Mouse (Mus musculus): ENCODE results near the gene Gtpbp1. TPM values are rescaled to one million over a fixed set of nuclear protein-coding genes. Genes with fewer than 3 reads are reported as not detected.
"Not testable (repeated sequence)": the region's sequence is repeated elsewhere in the genome, so short reads cannot be mapped to it uniquely, and the experiment has no call there.

The Gtpbp1 gene
- total RNA-seq, 2 experiments from 2014 or later, result 24.4 to 28.5 TPM

GRCm38 (mm10) chr15:79669195-79669594, 21.4 kb upstream of the Gtpbp1 start:
- Histone ChIP-seq H3K4me3 (no peak overlapping the region), H3K27ac (no peak overlapping the region)
- intact Hi-C loops (cut with DNase I), result no loop called here
- peak; percentile 18; the same call in 1 of the 2 replicates for TF ChIP-seq CTCF (IDR thresholded peaks at IDR 0.05)
- DNase-seq, result no peak

- H3K27ac ChIP-seq, result peak within 1 kb of the TSS; percentile 89
- intact Hi-C loops (cut with DNase I), result no loop called here
- TF ChIP-seq CTCF (IDR thresholded peaks at IDR 0.05), result peak; percentile 67
- peak; percentile 94 for DNase-seq
- H3K4me3 ChIP-seq, result peak within 1 kb of the TSS; percentile 98
Observed at GRCm38 (mm10) chr15:79670249-79670971, 20.2 kb upstream of the Gtpbp1 start, which contains the start of gene Tomm22. Gene Tomm22, plus strand, starts transcription at chr15:79670861.

GRCm38 (mm10) chr15:79670972-79671299, 19.7 kb upstream of the Gtpbp1 start:
- H3K27ac ChIP-seq, result peak overlapping the region; percentile 89
- peak overlapping the region; percentile 98 for H3K4me3 ChIP-seq
- intact Hi-C loops (cut with DNase I), result loop anchor here (1.0 kb wide), 1 partner anchor 12 kb away; no protein-coding TSS in a partner anchor
- no peak for DNase-seq
- TF ChIP-seq CTCF (IDR thresholded peaks at IDR 0.05), result no peak

GRCm38 (mm10) chr15:79671828-79672348, 18.8 kb upstream of the Gtpbp1 start:
- not testable (repeated sequence) for H3K27ac ChIP-seq, DNase-seq
- intact Hi-C loops (cut with DNase I), result loop anchor here (1.0 kb wide), 1 partner anchor 11 kb away; no protein-coding TSS in a partner anchor
- H3K4me3 ChIP-seq, result peak overlapping the region; percentile 98

- Histone ChIP-seq H3K27ac (no peak overlapping the region), H3K4me3 (no peak overlapping the region)
- no peak for TF ChIP-seq CTCF (IDR thresholded peaks at IDR 0.05)
- no peak for DNase-seq
- intact Hi-C loops (cut with DNase I), result no loop called here
Observed at GRCm38 (mm10) chr15:79677936-79678335, 12.7 kb upstream of the Gtpbp1 start.

- H3K27ac ChIP-seq, result peak overlapping the region; percentile 54; the same call in 1 of the 2 replicates
- no peak overlapping the region for H3K4me3 ChIP-seq
- intact Hi-C loops (cut with DNase I), result loop anchor here (10.0 kb wide), 1 partner anchor 137 kb away; the partner anchor contains the start of gene Ddx17
- DNase-seq, result no peak
- no peak for TF ChIP-seq CTCF (IDR thresholded peaks at IDR 0.05)
Observed at GRCm38 (mm10) chr15:79681973-79682372, 8.7 kb upstream of the Gtpbp1 start.

GRCm38 (mm10) chr15:79683146-79683545, 7.5 kb upstream of the Gtpbp1 start:
- intact Hi-C loops (cut with DNase I), result loop anchor here (1.0 to 10.0 kb wide), 2 partner anchors 12 to 138 kb away; partner anchors contain the start of gene Ddx17
- Histone ChIP-seq H3K4me3 (peak overlapping the region; percentile 25; the same call in 1 of the 2 replicates), H3K27ac (peak overlapping the region; percentile 98)
- TF ChIP-seq CTCF (IDR thresholded peaks at IDR 0.05), result no peak
- DNase-seq, result no peak

- peak overlapping the region; percentile 98 for H3K27ac ChIP-seq
- DNase-seq, result no peak
- no peak for TF ChIP-seq CTCF (IDR thresholded peaks at IDR 0.05)
- intact Hi-C loops (cut with DNase I), result loop anchor here (1.0 to 10.0 kb wide), 2 partner anchors 13 to 139 kb away; partner anchors contain the start of gene Ddx17
- H3K4me3 ChIP-seq, result peak overlapping the region; percentile 90
Observed at GRCm38 (mm10) chr15:79683707-79684465, 6.8 kb upstream of the Gtpbp1 start.

GRCm38 (mm10) chr15:79684616-79685015, 6.0 kb upstream of the Gtpbp1 start:
- peak overlapping the region; percentile 90 for H3K4me3 ChIP-seq
- intact Hi-C loops (cut with DNase I), result loop anchor here (10.0 kb wide), 1 partner anchor 140 kb away; the partner anchor contains the start of gene Ddx17
- TF ChIP-seq CTCF (IDR thresholded peaks at IDR 0.05), result no peak
- DNase-seq, result no peak
- peak overlapping the region; percentile 98 for H3K27ac ChIP-seq

- H3K27ac ChIP-seq, result peak overlapping the region; percentile 98
- TF ChIP-seq CTCF (IDR thresholded peaks at IDR 0.05), result no peak
- DNase-seq, result no peak
- peak overlapping the region; percentile 90 for H3K4me3 ChIP-seq
- intact Hi-C loops (cut with DNase I), result loop anchor here (10.0 kb wide), 1 partner anchor 140 kb away; the partner anchor contains the start of gene Ddx17
Observed at GRCm38 (mm10) chr15:79685141-79685641, 5.5 kb upstream of the Gtpbp1 start.

- intact Hi-C loops (cut with DNase I), result loop anchor here (10.0 kb wide), 1 partner anchor 141 kb away; the partner anchor contains the start of gene Ddx17
- H3K27ac ChIP-seq, result peak overlapping the region; percentile 98
Observed at GRCm38 (mm10) chr15:79686046-79686869, 4.4 kb upstream of the Gtpbp1 start.

More at GRCm38 (mm10) chr15:79686046-79686869, 4.4 kb upstream of the Gtpbp1 start:
- peak overlapping the region; percentile 90 for H3K4me3 ChIP-seq
- DNase-seq, result no peak
- no peak for TF ChIP-seq CTCF (IDR thresholded peaks at IDR 0.05)

Data from gastrocnemius, adult 2 months (tissue).